Comparison of ENCODE assay signal across 8 mouse cellular contexts in genomic region chr4:154019571-154019970, GRCm38 (mm10). TPM values are rescaled to one million over a fixed set of nuclear protein-coding genes. Genes with fewer than 3 reads are reported as not detected.
A peak's percentile ranks its signal among the peaks of the same experiment; 100 is the strongest.
DNase-seq lines count a peak whose midpoint lies in the region; ATAC-seq lines count a peak whose summit lies in the region.

No protein-coding gene starts in this region.

- no peak for DNase-seq in frontal cortex, postnatal 14 days (ENCODE audit: low spot score in 2 of 2)
- peak; percentile 53 for DNase-seq in urinary bladder, postnatal 14 days (ENCODE audit: low spot score)
- no peak for DNase-seq in urinary bladder, postnatal 4 days (ENCODE audit: low spot score in 2 of 2)
- peak; percentile 63 to 67 for DNase-seq in lung, adult 18-20 months
- peak; percentile 58 for DNase-seq in thymus, postnatal 14 days
- no peak for DNase-seq in cerebellum, adult 9-11 months

- ATAC-seq in frontal cortex, adult (ENCODE audit: low TSS enrichment), result 0 out of 2 replicates have a peak, but pooled peaks have one; percentile 24
- peak; percentile 77 for ATAC-seq in granulocyte monocyte progenitor cell, adult 5-6 weeks (replicated peaks; ENCODE audit: poor library complexity, severe bottlenecking)

RNA-seq across cellular contexts. Expression of gene Smim1, which starts 6.5 kb away (rescaled TPM):
- not detected in 2 replicates for total RNA-seq in granulocyte monocyte progenitor cell, adult 5-6 weeks (2014; fragmentation: Nextera tagmentation)
- 0.05 and 0.60 TPM in 2 replicates for total RNA-seq in granulocyte monocyte progenitor cell, adult 5-6 weeks (2017)

RNA-seq across cellular contexts. Expression of gene Lrrc47, which starts 8.0 kb away (rescaled TPM):
- 15.7 and 22.7 TPM in 2 replicates for total RNA-seq in granulocyte monocyte progenitor cell, adult 5-6 weeks (2014; fragmentation: Nextera tagmentation)
- total RNA-seq in granulocyte monocyte progenitor cell, adult 5-6 weeks (2017), result 23.5 and 32.4 TPM in 2 replicates

RNA-seq across cellular contexts. Expression of gene Ccdc27, which starts 22.9 kb away (rescaled TPM):
- not detected in 2 replicates for total RNA-seq in granulocyte monocyte progenitor cell, adult 5-6 weeks (2014; fragmentation: Nextera tagmentation)
- not detected in 2 replicates for total RNA-seq in granulocyte monocyte progenitor cell, adult 5-6 weeks (2017)

RNA-seq across cellular contexts. Expression of gene Cep104, which starts 44.6 kb away (rescaled TPM):
- total RNA-seq in granulocyte monocyte progenitor cell, adult 5-6 weeks (2014; fragmentation: Nextera tagmentation), result 5.7 and 10.7 TPM in 2 replicates
- total RNA-seq in granulocyte monocyte progenitor cell, adult 5-6 weeks (2017), result 4.2 and 6.9 TPM in 2 replicates

RNA-seq across cellular contexts. Expression of gene Dffb, which starts 44.6 kb away (rescaled TPM):
- total RNA-seq in granulocyte monocyte progenitor cell, adult 5-6 weeks (2014; fragmentation: Nextera tagmentation), result 11.8 and 14.2 TPM in 2 replicates
- 6.7 and 13.4 TPM in 2 replicates for total RNA-seq in granulocyte monocyte progenitor cell, adult 5-6 weeks (2017)

Comparison
In these comparisons a context has a peak if more than half of its experiments do, and no peak if none do; other contexts are left out.
1. DNase-seq: peak in urinary bladder, postnatal 14 days (single experiment), lung, adult 18-20 months (2 of 2) and thymus, postnatal 14 days (single experiment); none in frontal cortex, postnatal 14 days (0 of 2), urinary bladder, postnatal 4 days (0 of 2) and cerebellum, adult 9-11 months (single experiment).